ENCODE assay signal across 18 mouse cellular contexts in the genomic region with DNA sequence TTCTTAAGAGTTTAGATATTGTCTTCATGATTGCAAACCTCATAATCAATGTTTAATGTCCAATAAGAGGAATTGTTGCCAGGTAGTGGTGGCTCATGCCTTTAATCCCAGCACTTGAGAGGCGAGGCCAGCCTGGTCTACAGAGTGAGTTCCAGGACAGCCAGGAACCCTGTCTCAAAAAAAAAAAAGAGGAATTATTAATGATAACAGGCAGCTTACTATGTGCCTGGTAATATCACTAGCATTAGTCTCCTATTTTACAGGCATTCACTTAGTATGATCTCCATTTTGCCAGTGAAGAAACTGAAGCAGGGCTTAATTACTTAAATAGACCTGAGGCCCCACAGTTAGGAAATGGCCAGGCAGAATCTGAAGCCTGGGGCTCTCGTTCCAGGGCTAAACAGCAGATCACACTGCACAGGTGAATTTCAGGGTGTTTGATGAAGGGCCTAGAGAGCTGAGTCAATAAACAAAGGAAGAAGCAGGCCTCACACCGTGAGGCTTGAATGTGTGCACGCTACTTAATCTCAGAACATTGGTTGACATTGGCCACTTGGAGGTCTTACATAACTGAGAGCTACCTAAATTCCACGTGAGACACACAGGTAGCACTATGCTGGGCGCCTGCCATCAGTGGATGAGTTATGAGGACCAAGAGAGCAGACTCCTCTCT. TPM values are rescaled to one million over a fixed set of nuclear protein-coding genes. Genes with fewer than 3 reads are reported as not detected.
A peak's percentile ranks its signal among the peaks of the same experiment; 100 is the strongest.
DNase-seq lines count a peak whose midpoint lies in the region; ATAC-seq and TF ChIP-seq lines count a peak whose summit lies in the region.
"Had no signal": no experiment of that assay in that cellular context is flagged by ENCODE, and none has a peak within 500 bp of the region (broad histone marks: within the 10 kb centered on the region; RNA-seq: fewer than 3 reads in every experiment).

No protein-coding gene starts in this region.

- ATAC-seq in kidney, embryonic 16.5 days (ENCODE audit: low FRiP score, low TSS enrichment) = no peak
- ATAC-seq in lung, postnatal 0 days = peak; percentile 83
- ATAC-seq: forebrain, embryonic 14.5 days; midbrain, embryonic 13.5 days; Patski had no signal

- no peaks in the 10 kb centered on the region for H3K9me3 ChIP-seq in kidney, embryonic 16.5 days (ENCODE audit: low read length)
- no peaks in the 10 kb centered on the region for H3K9me3 ChIP-seq in lung, postnatal 0 days (ENCODE audit: low read length)
- H3K9me3 ChIP-seq: heart, embryonic 10.5 days; hindbrain, embryonic 15.5 days; limb, embryonic 10.5 days; megakaryocyte, embryonic 14.5 days; midbrain, embryonic 13.5 days had no signal

- H3K4me1 ChIP-seq in kidney, embryonic 16.5 days (ENCODE audit: insufficient read depth, low read length) = peaks cover 7% of the 10 kb centered on the region; the same call in 1 of the 2 replicates
- no peaks in the 10 kb centered on the region for H3K4me1 ChIP-seq in lung, postnatal 0 days (ENCODE audit: insufficient read depth, low read depth, low read length)
- H3K4me1 ChIP-seq: hindbrain, embryonic 15.5 days had no signal

- DNase-seq in cerebellum, adult 18-20 months = peak; percentile 32 to 45
- DNase-seq in cerebellum, postnatal 10 days = no peak
- DNase-seq in kidney, adult 8-10 months = peak; percentile 23 to 33
- DNase-seq in MEL-GATA-1-ER (ENCODE audit: extremely low read depth, low read depth) (peak; percentile 17), liver (no peak)
- peak; percentile 58 for DNase-seq in lung, postnatal 0 days (ENCODE audit: low spot score)
- DNase-seq in thymus, postnatal 14 days = no peak
- DNase-seq: thymus, adult 2 months had no signal

- no peak overlapping the region for H3K27ac ChIP-seq in kidney, embryonic 16.5 days (ENCODE audit: low read length)
- no peak overlapping the region for H3K27ac ChIP-seq in lung, postnatal 0 days (ENCODE audit: low read length)
- H3K27ac ChIP-seq: heart, embryonic 10.5 days; hindbrain, embryonic 15.5 days; kidney, postnatal 0 days; limb, embryonic 10.5 days; midbrain, embryonic 13.5 days; stomach, postnatal 0 days had no signal

- no peaks in the 10 kb centered on the region for H3K27me3 ChIP-seq in kidney, embryonic 16.5 days (ENCODE audit: insufficient read depth, low read length)
- no peaks in the 10 kb centered on the region for H3K27me3 ChIP-seq in lung, postnatal 0 days (replicated peaks; ENCODE audit: insufficient read depth, low read length)
- H3K27me3 ChIP-seq: hindbrain, embryonic 15.5 days; midbrain, embryonic 13.5 days; Patski had no signal

- H3K9ac ChIP-seq in kidney, embryonic 16.5 days (replicated peaks; ENCODE audit: low read length) = no peak overlapping the region
- H3K9ac ChIP-seq in lung, postnatal 0 days (replicated peaks; ENCODE audit: low read depth) = no peak overlapping the region
- H3K9ac ChIP-seq: hindbrain, embryonic 15.5 days; midbrain, embryonic 13.5 days had no signal

- no peak for TF ChIP-seq EP300 in lung, postnatal 0 days (IDR thresholded peaks at IDR 0.05)

- WGBS in kidney, embryonic 16.5 days = 66% methylated on average over 6 of the region's 6 CpGs
- WGBS in lung, postnatal 0 days = 43% methylated on average over 6 of the region's 6 CpGs

- no peak overlapping the region for H3K4me2 ChIP-seq in kidney, embryonic 16.5 days (replicated peaks; ENCODE audit: low read depth, low read length)
- no peak overlapping the region for H3K4me2 ChIP-seq in lung, postnatal 0 days (replicated peaks; ENCODE audit: low read depth, low read length)
- H3K4me2 ChIP-seq: hindbrain, embryonic 15.5 days; midbrain, embryonic 13.5 days had no signal

- H3K4me3 ChIP-seq in kidney, embryonic 16.5 days (ENCODE audit: low read length) = no peak overlapping the region
- no peak overlapping the region for H3K4me3 ChIP-seq in lung, postnatal 0 days (ENCODE audit: low read depth, low read length)
- H3K4me3 ChIP-seq: heart, embryonic 10.5 days; hindbrain, embryonic 15.5 days; limb, embryonic 10.5 days; midbrain, embryonic 13.5 days had no signal

- no peaks in the 10 kb centered on the region for H3K36me3 ChIP-seq in kidney, embryonic 16.5 days (ENCODE audit: insufficient read depth, low read length)
- H3K36me3 ChIP-seq in lung, postnatal 0 days (ENCODE audit: insufficient read depth, low read length) = no peaks in the 10 kb centered on the region
- H3K36me3 ChIP-seq: heart, embryonic 10.5 days; hindbrain, embryonic 15.5 days; limb, embryonic 10.5 days; midbrain, embryonic 13.5 days had no signal

- no peak for TF ChIP-seq CTCF in lung, postnatal 0 days (IDR thresholded peaks at IDR 0.05)

RNA-seq across cellular contexts. Expression of gene Cacnb4, which starts 37.6 kb away (rescaled TPM):
- polyA plus RNA-seq in kidney, embryonic 16.5 days (2015; fragmentation: Nextera tagmentation; extraction: Ambion mirVana) = 2.0 and 3.1 TPM in 2 replicates
- 1.5 and 1.7 TPM in 2 replicates for polyA plus RNA-seq in lung, postnatal 0 days (2015; fragmentation: Nextera tagmentation; extraction: Ambion mirVana)

Comparison
In these comparisons a context has a peak if more than half of its experiments do, and no peak if none do; other contexts are left out.
1. DNase-seq: peak in cerebellum, adult 18-20 months (2 of 2), kidney, adult 8-10 months (2 of 2), MEL-GATA-1-ER (single experiment) and lung, postnatal 0 days (single experiment); none in cerebellum, postnatal 10 days (0 of 2), thymus, postnatal 14 days (single experiment) and liver (single experiment).